Mouse (Mus musculus): ENCODE data around the gene Commd4. TPM values are rescaled to one million over a fixed set of nuclear protein-coding genes. Genes with fewer than 3 reads are reported as not detected.

Gene Commd4
- total RNA-seq (2023) = 41.1 and 58.4 TPM in 2 replicates

DNA sequence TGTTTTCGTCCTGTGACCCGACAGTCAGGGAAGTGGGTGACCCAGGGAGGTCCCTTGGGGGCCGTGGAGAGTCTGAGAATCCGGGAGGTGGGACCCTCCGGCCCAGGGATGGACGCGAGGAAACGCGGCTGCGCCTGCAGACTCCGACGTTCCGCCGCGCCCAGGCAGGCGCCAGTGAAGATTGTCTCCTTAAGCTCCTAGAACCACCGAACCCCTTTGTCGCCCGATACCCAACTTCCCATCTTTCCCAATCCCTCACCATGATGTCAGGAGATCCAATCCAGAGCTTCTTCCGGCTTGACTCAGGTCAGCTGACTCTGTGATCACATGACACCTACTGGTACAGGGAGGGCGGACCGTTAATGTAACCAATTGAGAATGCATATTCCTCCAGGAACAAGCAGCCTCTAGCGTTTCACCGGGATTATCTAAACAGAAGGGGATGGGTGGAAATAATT lies at the start of gene Commd4:
Commd4 (minus strand) TSS at position 319 of the 458 bp plus-strand sequence.

DNA sequence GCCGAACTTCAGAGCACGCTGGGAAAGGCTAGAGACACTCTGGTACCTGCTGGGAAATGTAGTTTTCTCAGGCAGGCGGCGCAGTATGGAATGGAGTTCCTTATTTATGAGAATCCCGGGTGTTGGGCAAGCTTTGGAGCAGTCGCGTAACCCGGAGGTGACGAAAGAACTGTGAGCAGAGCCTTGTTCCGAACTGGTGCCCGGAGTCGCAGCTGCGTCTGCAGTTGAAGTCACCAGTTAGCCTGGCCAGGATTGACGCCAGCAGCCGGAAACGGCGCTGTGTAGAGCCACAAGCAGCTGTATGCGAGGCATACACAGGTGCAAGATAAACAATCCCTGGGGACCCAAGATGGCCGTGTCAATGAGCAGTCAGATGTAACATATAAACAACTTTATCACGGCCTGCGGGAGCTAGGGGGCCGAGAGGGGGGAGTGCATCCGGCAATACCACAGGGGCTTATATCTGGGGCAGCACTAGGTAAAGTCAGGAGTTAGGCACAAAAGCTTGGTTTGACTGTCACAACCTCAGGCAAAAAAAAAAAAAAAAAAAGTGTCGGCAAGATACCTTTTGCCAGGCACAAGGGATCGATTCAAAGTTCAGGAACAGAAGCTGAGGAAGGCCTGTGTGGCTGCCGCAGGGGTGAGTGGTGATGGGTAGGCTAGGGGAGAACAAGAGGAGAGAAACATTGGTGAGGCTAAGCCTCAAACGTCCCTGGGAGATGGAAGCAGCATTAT lies 9.8 kb downstream of the Commd4 start, which contains the start of gene Neil1:
Neil1 (minus strand) TSS at position 162 of the 735 bp plus-strand sequence.

GRCm38 (mm10) chr9:57130577-57131433 lies 27.3 kb downstream of the Commd4 start, which contains the start of gene Man2c1:
TSS of gene Man2c1 (plus strand) at chr9:57130690.

Other genes with a start within 250 kb of the Commd4 start
- gene Snx33, start 230.0 kb downstream of the Commd4 start, total RNA-seq (2023) = 1.6 and 2.1 TPM in 2 replicates
- gene Imp3, start 220.9 kb downstream of the Commd4 start, total RNA-seq (2023) = 24.1 and 25.3 TPM in 2 replicates
- gene Snupn, start 207.5 kb downstream of the Commd4 start, total RNA-seq (2023) = 2.2 and 2.4 TPM in 2 replicates
- 17.8 and 27.1 TPM in 2 replicates for gene Ptpn9, start 163.4 kb downstream of the Commd4 start, total RNA-seq (2023)
- gene Sin3a, start 86.3 kb downstream of the Commd4 start, total RNA-seq (2023) = 66.1 and 69.5 TPM in 2 replicates
- 40.6 and 67.6 TPM in 2 replicates for gene Man2c1, start 27.6 kb downstream of the Commd4 start, total RNA-seq (2023)
- 2.7 and 4.4 TPM in 2 replicates for gene Neil1, start 10.0 kb downstream of the Commd4 start, total RNA-seq (2023)
- gene Trcg1, start 78.2 kb upstream of the Commd4 start, total RNA-seq (2023) = not detected in 2 replicates
- gene 1700017B05Rik, start 104.3 kb upstream of the Commd4 start, total RNA-seq (2023) = 111 and 133 TPM in 2 replicates